Mouse (Mus musculus): ENCODE data around the gene Wdr45. TPM values are rescaled to one million over a fixed set of nuclear protein-coding genes. Genes with fewer than 3 reads are reported as not detected.

Wdr45 gene
- total RNA-seq, 1 experiment, result 55.3 TPM

- H3K9ac ChIP-seq (ENCODE audit: insufficient read depth, low read depth, low read length, poor library complexity, severe bottlenecking), result peak within 1 kb of the TSS; percentile 88
- in situ Hi-C loops (cut with MboI; ENCODE audit: low sequenced_read_pairs in 2 of 2, unreplicated experiment in 2 of 2), result no loop called here
- H3K36me3 ChIP-seq (ENCODE audit: control insufficient read depth, insufficient read depth, low read length, poor library complexity, severe bottlenecking), result peaks cover 15% of the 10 kb centered on the region
- H3K4me1 ChIP-seq (ENCODE audit: control insufficient read depth in 2 of 2, insufficient read depth in 2 of 2, low read length in 2 of 2, poor library complexity in 1 of 2), result peaks cover 2 to 8% of the 10 kb centered on the region in 2 experiments; a peak in 2 of 4 replicates
- no peaks in the 10 kb centered on the region for H3K9me3 ChIP-seq (ENCODE audit: control insufficient read depth, insufficient read depth, low read depth, low read length)
- peak within 1 kb of the TSS; percentile 95 for H3K27ac ChIP-seq (ENCODE audit: insufficient read depth, low read depth, low read length, poor library complexity, severe bottlenecking)
- peak within 1 kb of the TSS; percentile 88 to 93 for H3K4me3 ChIP-seq (ENCODE audit: insufficient read depth in 1 of 2, low read depth in 1 of 2, low read length in 2 of 2, poor library complexity in 1 of 2, severe bottlenecking in 1 of 2)
- peak; percentile 84 for TF ChIP-seq ZNF384 (IDR thresholded peaks at IDR 0.05; ENCODE audit: low read depth, low read length)
- TF ChIP-seq HCFC1 (IDR thresholded peaks at IDR 0.05; ENCODE audit: borderline replicate concordance, insufficient read depth, low read length), result no peak
- DNase-seq (ENCODE audit: low read depth, low spot score), result peak; percentile 77
These were observed 48.2 kb downstream of the Wdr45 start, which contains the start of gene Tfe3 for GRCm38 (mm10) chrX:7762137-7762920. Gene Tfe3, plus strand, starts transcription at chrX:7762560.

- H3K4me1 ChIP-seq (ENCODE audit: control insufficient read depth in 2 of 2, insufficient read depth in 2 of 2, low read length in 2 of 2, poor library complexity in 1 of 2), result peaks cover 2 to 9% of the 10 kb centered on the region in 2 experiments; a peak in 2 of 4 replicates
- H3K36me3 ChIP-seq (ENCODE audit: control insufficient read depth, insufficient read depth, low read length, poor library complexity, severe bottlenecking), result peaks cover 20% of the 10 kb centered on the region
- DNase-seq (ENCODE audit: low read depth, low spot score), result no peak
- peak overlapping the region; percentile 95 for H3K27ac ChIP-seq (ENCODE audit: insufficient read depth, low read depth, low read length, poor library complexity, severe bottlenecking)
- H3K9me3 ChIP-seq (ENCODE audit: control insufficient read depth, insufficient read depth, low read depth, low read length), result no peaks in the 10 kb centered on the region
- in situ Hi-C loops (cut with MboI; ENCODE audit: low sequenced_read_pairs in 2 of 2, unreplicated experiment in 2 of 2), result no loop called here
- peak overlapping the region; percentile 88 for H3K9ac ChIP-seq (ENCODE audit: insufficient read depth, low read depth, low read length, poor library complexity, severe bottlenecking)
- TF ChIP-seq ZNF384 (IDR thresholded peaks at IDR 0.05; ENCODE audit: low read depth, low read length) (no peak), ZC3H11A (IDR thresholded peaks at IDR 0.05; ENCODE audit: borderline replicate concordance, low read depth, low read length) (no peak), MAFK (IDR thresholded peaks at IDR 0.05; ENCODE audit: insufficient read depth, low read depth, low read length) (no peak), CHD2 (IDR thresholded peaks at IDR 0.05; ENCODE audit: low read depth, low read length) (no peak), HCFC1 (IDR thresholded peaks at IDR 0.05; ENCODE audit: borderline replicate concordance, insufficient read depth, low read length) (no peak)
- H3K4me3 ChIP-seq (ENCODE audit: insufficient read depth in 1 of 2, low read depth in 1 of 2, low read length in 2 of 2, poor library complexity in 1 of 2, severe bottlenecking in 1 of 2), result peak overlapping the region; percentile 88 to 93
These were observed 48.7 kb downstream of the Wdr45 start for GRCm38 (mm10) chrX:7762921-7763197.

GRCm38 (mm10) chrX:7763631-7764393 is 49.7 kb downstream of the Wdr45 start:
- no peak for DNase-seq (ENCODE audit: low read depth, low spot score)
- Histone ChIP-seq H3K27ac (ENCODE audit: insufficient read depth, low read depth, low read length, poor library complexity, severe bottlenecking) (peak overlapping the region; percentile 95), H3K9ac (ENCODE audit: insufficient read depth, low read depth, low read length, poor library complexity, severe bottlenecking) (peak overlapping the region; percentile 88), H3K36me3 (ENCODE audit: control insufficient read depth, insufficient read depth, low read length, poor library complexity, severe bottlenecking) (peaks cover 28% of the 10 kb centered on the region), H3K4me3 (ENCODE audit: insufficient read depth in 1 of 2, low read depth in 1 of 2, low read length in 2 of 2, poor library complexity in 1 of 2, severe bottlenecking in 1 of 2) (peak overlapping the region; percentile 88 to 93), H3K9me3 (ENCODE audit: control insufficient read depth, insufficient read depth, low read depth, low read length) (no peaks in the 10 kb centered on the region), H3K4me1 (ENCODE audit: control insufficient read depth in 2 of 2, insufficient read depth in 2 of 2, low read length in 2 of 2, poor library complexity in 1 of 2) (peaks cover 2 to 9% of the 10 kb centered on the region in 2 experiments; a peak in 2 of 4 replicates)
- in situ Hi-C loops (cut with MboI; ENCODE audit: low sequenced_read_pairs in 2 of 2, unreplicated experiment in 2 of 2), result no loop called here
- TF ChIP-seq ZC3H11A (IDR thresholded peaks at IDR 0.05; ENCODE audit: borderline replicate concordance, low read depth, low read length) (no peak), MAFK (IDR thresholded peaks at IDR 0.05; ENCODE audit: insufficient read depth, low read depth, low read length) (no peak), CHD2 (IDR thresholded peaks at IDR 0.05; ENCODE audit: low read depth, low read length) (no peak), HCFC1 (IDR thresholded peaks at IDR 0.05; ENCODE audit: borderline replicate concordance, insufficient read depth, low read length) (no peak), ZNF384 (IDR thresholded peaks at IDR 0.05; ENCODE audit: low read depth, low read length) (no peak)

- Histone ChIP-seq H3K27ac (ENCODE audit: insufficient read depth, low read depth, low read length, poor library complexity, severe bottlenecking) (peak overlapping the region; percentile 95), H3K36me3 (ENCODE audit: control insufficient read depth, insufficient read depth, low read length, poor library complexity, severe bottlenecking) (peaks cover 34% of the 10 kb centered on the region), H3K4me3 (ENCODE audit: insufficient read depth in 1 of 2, low read depth in 1 of 2, low read length in 2 of 2, poor library complexity in 1 of 2, severe bottlenecking in 1 of 2) (peak overlapping the region; percentile 88 to 93), H3K9ac (ENCODE audit: insufficient read depth, low read depth, low read length, poor library complexity, severe bottlenecking) (peak overlapping the region; percentile 88), H3K9me3 (ENCODE audit: control insufficient read depth, insufficient read depth, low read depth, low read length) (no peaks in the 10 kb centered on the region), H3K4me1 (ENCODE audit: control insufficient read depth in 2 of 2, insufficient read depth in 2 of 2, low read length in 2 of 2, poor library complexity in 1 of 2) (peaks cover 2 to 9% of the 10 kb centered on the region in 2 experiments; a peak in 2 of 4 replicates)
- in situ Hi-C loops (cut with MboI; ENCODE audit: low sequenced_read_pairs in 2 of 2, unreplicated experiment in 2 of 2), result no loop called here
- peak; percentile 59 for DNase-seq (ENCODE audit: low read depth, low spot score)
- TF ChIP-seq HCFC1 (IDR thresholded peaks at IDR 0.05; ENCODE audit: borderline replicate concordance, insufficient read depth, low read length) (no peak), CHD2 (IDR thresholded peaks at IDR 0.05; ENCODE audit: low read depth, low read length) (0 out of 2 replicates have a peak, but pooled peaks have one; percentile 8)
These were observed 50.6 kb downstream of the Wdr45 start for GRCm38 (mm10) chrX:7764657-7765280.

Data from ES-E14 (cell line).